In genomic region chr4:141131531-141132061, GRCm38 (mm10) we compare ENCODE assay signal across 8 mouse cellular contexts. TPM values are rescaled to one million over a fixed set of nuclear protein-coding genes. Genes with fewer than 3 reads are reported as not detected.
DNase-seq lines count a peak whose midpoint lies in the region; ATAC-seq lines count a peak whose summit lies in the region.

No protein-coding gene starts in this region.

- ATAC-seq in heart, embryonic 11.5 days (replicated peaks; ENCODE audit: insufficient number of reproducible peaks, low FRiP score, low TSS enrichment), result no peak
- ATAC-seq in hindbrain, embryonic 12.5 days (ENCODE audit: low FRiP score), result no peak
- ATAC-seq in limb, embryonic 13.5 days (ENCODE audit: low FRiP score, low read depth), result peak; percentile 30; the same call in 1 of the 2 replicates
- no peak for ATAC-seq in midbrain, embryonic 15.5 days (replicated peaks)

- H3K9me3 ChIP-seq in heart, embryonic 11.5 days (replicated peaks; ENCODE audit: control insufficient read depth, low read length), result no peaks in the 10 kb centered on the region
- no peaks in the 10 kb centered on the region for H3K9me3 ChIP-seq in hindbrain, embryonic 12.5 days (replicated peaks)
- no peaks in the 10 kb centered on the region for H3K9me3 ChIP-seq in limb, embryonic 13.5 days
- H3K9me3 ChIP-seq in midbrain, embryonic 15.5 days, result no peaks in the 10 kb centered on the region

- H3K4me2 ChIP-seq in heart, embryonic 11.5 days, result no peak overlapping the region
- H3K4me2 ChIP-seq in hindbrain, embryonic 12.5 days (replicated peaks), result no peak overlapping the region
- peak overlapping the region; percentile 35 for H3K4me2 ChIP-seq in limb, embryonic 13.5 days (replicated peaks)
- H3K4me2 ChIP-seq in midbrain, embryonic 15.5 days, result no peak overlapping the region

- intact Hi-C loops in heart, postnatal 10 days (cut with DNase I), result no loop called here

- no peak for DNase-seq in heart, postnatal 10 days
- DNase-seq in T-cell, adult 2 months (ENCODE audit: low spot score), result no peak
- no peak for DNase-seq in cerebellum, adult 8-10 months
- DNase-seq in urinary bladder, postnatal 25 days (ENCODE audit: low spot score), result no peak

- no peak overlapping the region for H3K4me3 ChIP-seq in heart, embryonic 11.5 days (ENCODE audit: low read depth, low read length)
- no peak overlapping the region for H3K4me3 ChIP-seq in hindbrain, embryonic 12.5 days
- H3K4me3 ChIP-seq in limb, embryonic 13.5 days, result no peak overlapping the region
- H3K4me3 ChIP-seq in midbrain, embryonic 15.5 days, result no peak overlapping the region

- peak overlapping the region; percentile 62 for H3K27ac ChIP-seq in heart, embryonic 11.5 days (ENCODE audit: low read depth, low read length)
- peak overlapping the region; percentile 70 for H3K27ac ChIP-seq in hindbrain, embryonic 12.5 days
- peak overlapping the region; percentile 68 for H3K27ac ChIP-seq in limb, embryonic 13.5 days
- 0 out of 2 replicates have a peak overlapping the region, but pooled peaks have one; percentile 48 for H3K27ac ChIP-seq in midbrain, embryonic 15.5 days

- WGBS in heart, embryonic 11.5 days (ENCODE audit: insufficient replicate concordance), result 59% methylated on average over 5 of the region's 5 CpGs
- WGBS in hindbrain, embryonic 12.5 days, result 55% methylated on average over 5 of the region's 5 CpGs
- WGBS in limb, embryonic 13.5 days, result 44% methylated on average over 5 of the region's 5 CpGs
- WGBS in midbrain, embryonic 15.5 days, result 50% methylated on average over 5 of the region's 5 CpGs

- no peaks in the 10 kb centered on the region for H3K27me3 ChIP-seq in heart, embryonic 11.5 days (ENCODE audit: control insufficient read depth, insufficient read depth, low read length)
- no peaks in the 10 kb centered on the region for H3K27me3 ChIP-seq in hindbrain, embryonic 12.5 days
- H3K27me3 ChIP-seq in limb, embryonic 13.5 days, result no peaks in the 10 kb centered on the region
- H3K27me3 ChIP-seq in midbrain, embryonic 15.5 days (replicated peaks), result no peaks in the 10 kb centered on the region

- H3K9ac ChIP-seq in heart, embryonic 11.5 days (ENCODE audit: low read depth, low read length), result no peak overlapping the region
- no peak overlapping the region for H3K9ac ChIP-seq in hindbrain, embryonic 12.5 days
- H3K9ac ChIP-seq in limb, embryonic 13.5 days, result no peak overlapping the region
- no peak overlapping the region for H3K9ac ChIP-seq in midbrain, embryonic 15.5 days

- peaks cover 55% of the 10 kb centered on the region for H3K4me1 ChIP-seq in heart, embryonic 11.5 days (ENCODE audit: control insufficient read depth, insufficient read depth, low read length)
- H3K4me1 ChIP-seq in hindbrain, embryonic 12.5 days, result peaks cover 50% of the 10 kb centered on the region
- H3K4me1 ChIP-seq in limb, embryonic 13.5 days, result peaks cover 67% of the 10 kb centered on the region
- peaks cover 47% of the 10 kb centered on the region for H3K4me1 ChIP-seq in midbrain, embryonic 15.5 days

- no peaks in the 10 kb centered on the region for H3K36me3 ChIP-seq in heart, embryonic 11.5 days (ENCODE audit: control insufficient read depth, insufficient read depth, low read length)
- no peaks in the 10 kb centered on the region for H3K36me3 ChIP-seq in hindbrain, embryonic 12.5 days
- H3K36me3 ChIP-seq in limb, embryonic 13.5 days, result peaks cover 4% of the 10 kb centered on the region; the same call in 1 of the 2 replicates
- no peaks in the 10 kb centered on the region for H3K36me3 ChIP-seq in midbrain, embryonic 15.5 days (replicated peaks)

RNA-seq across cellular contexts. Expression of gene Szrd1, which starts 8.0 kb away (rescaled TPM):
- polyA plus RNA-seq in heart, embryonic 11.5 days (2014; fragmentation: Nextera tagmentation; extraction: Ambion mirVana), result 23.6 and 25.7 TPM in 2 replicates
- 100 to 1,000 TPM in 1 of 2 experiments, 10 to 100 TPM in 1; 92.4 to 108 TPM for total RNA-seq in heart, postnatal 10 days (2021)
- polyA plus RNA-seq in hindbrain, embryonic 12.5 days (2016; fragmentation: Nextera tagmentation; extraction: Ambion mirVana), result 30.7 and 32.4 TPM in 2 replicates
- 43.6 and 44.2 TPM in 2 replicates for polyA plus RNA-seq in limb, embryonic 13.5 days (2015; fragmentation: Nextera tagmentation; extraction: Ambion mirVana)
- 24.4 and 26.0 TPM in 2 replicates for polyA plus RNA-seq in midbrain, embryonic 15.5 days (2015; fragmentation: Nextera tagmentation; extraction: Ambion mirVana)

RNA-seq across cellular contexts. Expression of gene Fbxo42, which starts 16.1 kb away (rescaled TPM):
- 18.5 and 19.3 TPM in 2 replicates for polyA plus RNA-seq in heart, embryonic 11.5 days (2014; fragmentation: Nextera tagmentation; extraction: Ambion mirVana)
- total RNA-seq in heart, postnatal 10 days (2021), result 10 to 100 TPM; 14.7 to 15.6 TPM
- 28.3 and 28.6 TPM in 2 replicates for polyA plus RNA-seq in hindbrain, embryonic 12.5 days (2016; fragmentation: Nextera tagmentation; extraction: Ambion mirVana)
- polyA plus RNA-seq in limb, embryonic 13.5 days (2015; fragmentation: Nextera tagmentation; extraction: Ambion mirVana), result 27.2 and 27.7 TPM in 2 replicates
- polyA plus RNA-seq in midbrain, embryonic 15.5 days (2015; fragmentation: Nextera tagmentation; extraction: Ambion mirVana), result 28.5 and 30.0 TPM in 2 replicates

RNA-seq across cellular contexts. Expression of gene Spata21, which starts 43.5 kb away (rescaled TPM):
- polyA plus RNA-seq in heart, embryonic 11.5 days (2014; fragmentation: Nextera tagmentation; extraction: Ambion mirVana), result 0.64 TPM in 1 of 2 replicates, not detected in the other
- not detected for total RNA-seq in heart, postnatal 10 days (2021)
- polyA plus RNA-seq in hindbrain, embryonic 12.5 days (2016; fragmentation: Nextera tagmentation; extraction: Ambion mirVana), result 0.13 TPM in 1 of 2 replicates, not detected in the other
- 0.08 and 0.20 TPM in 2 replicates for polyA plus RNA-seq in limb, embryonic 13.5 days (2015; fragmentation: Nextera tagmentation; extraction: Ambion mirVana)
- 0.27 and 0.87 TPM in 2 replicates for polyA plus RNA-seq in midbrain, embryonic 15.5 days (2015; fragmentation: Nextera tagmentation; extraction: Ambion mirVana)

RNA-seq across cellular contexts. Expression of gene Necap2, which starts 53.4 kb away (rescaled TPM):
- 34.4 and 41.9 TPM in 2 replicates for polyA plus RNA-seq in heart, embryonic 11.5 days (2014; fragmentation: Nextera tagmentation; extraction: Ambion mirVana)
- 10 to 100 TPM; 33.3 to 34.3 TPM for total RNA-seq in heart, postnatal 10 days (2021)
- polyA plus RNA-seq in hindbrain, embryonic 12.5 days (2016; fragmentation: Nextera tagmentation; extraction: Ambion mirVana), result 57.6 and 60.7 TPM in 2 replicates
- polyA plus RNA-seq in limb, embryonic 13.5 days (2015; fragmentation: Nextera tagmentation; extraction: Ambion mirVana), result 88.7 and 92.3 TPM in 2 replicates
- polyA plus RNA-seq in midbrain, embryonic 15.5 days (2015; fragmentation: Nextera tagmentation; extraction: Ambion mirVana), result 55.9 and 56.0 TPM in 2 replicates
